Mouse (Mus musculus): ENCODE measurements around the gene Tshz2. TPM values are rescaled to one million over a fixed set of nuclear protein-coding genes. Genes with fewer than 3 reads are reported as not detected.
"Not testable (repeated sequence)": the region's sequence is repeated elsewhere in the genome, so short reads cannot be mapped to it uniquely, and the experiment has no call there.

Gene Tshz2
- polyA plus RNA-seq, 1 experiment from 2014 or later: 3.6 TPM

DNA sequence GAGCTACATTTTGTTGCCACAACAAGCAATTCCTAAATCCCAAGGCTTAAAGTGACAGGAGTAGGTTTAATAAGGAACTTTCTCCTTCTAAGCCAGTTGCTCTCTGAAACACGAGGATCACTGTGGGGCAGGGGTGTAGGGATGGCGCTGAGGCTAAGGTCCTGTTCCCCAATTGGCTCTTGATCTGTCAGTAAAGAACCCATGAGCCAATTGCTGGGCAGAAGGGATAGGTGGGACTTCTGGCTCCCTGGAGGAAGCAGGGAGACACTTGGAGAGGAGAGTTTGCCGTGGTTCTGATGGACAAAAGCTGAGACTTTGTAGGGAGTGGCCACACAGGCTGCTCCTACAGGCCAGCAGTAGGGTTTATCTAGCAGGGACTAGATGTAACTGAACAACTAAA, 128.9 kb downstream of the Tshz2 start:
- 48% methylated on average over 3 of the region's 3 CpGs for WGBS
- H3K4me2 ChIP-seq: no peak overlapping the region

DNA sequence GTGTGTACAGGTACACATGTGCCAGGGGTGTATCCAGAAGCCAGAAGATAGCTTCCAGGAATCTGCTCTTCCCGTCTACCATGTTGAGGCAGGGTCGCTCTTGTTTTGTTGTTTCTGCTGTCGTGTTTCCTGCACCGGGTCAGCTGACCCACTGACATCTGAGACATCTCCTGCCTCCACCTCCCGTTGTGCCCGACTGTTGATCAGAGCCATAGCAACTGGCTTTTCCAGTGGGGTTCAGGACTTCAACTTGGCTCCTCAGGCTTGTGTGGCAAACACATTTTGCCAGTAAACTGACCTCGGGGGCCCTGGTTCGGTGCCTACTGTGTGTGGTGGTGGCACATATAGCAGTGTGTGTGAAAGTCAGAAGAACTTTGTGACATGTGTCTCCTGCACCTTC, 129.5 kb downstream of the Tshz2 start:
- 72% methylated on average over 8 of the region's 8 CpGs for WGBS
- no peaks in the 10 kb centered on the region; the same call in 1 of the 2 replicates for H3K9me3 ChIP-seq (replicated peaks)
- H3K4me3 ChIP-seq: no peak overlapping the region
- no peak overlapping the region for H3K9ac ChIP-seq
- no peaks in the 10 kb centered on the region for H3K36me3 ChIP-seq
- H3K4me1 ChIP-seq (replicated peaks): peaks cover 10% of the 10 kb centered on the region; the same call in 1 of the 2 replicates
- no peak for ATAC-seq (replicated peaks; ENCODE audit: insufficient number of reproducible peaks, insufficient read depth, low FRiP score, low read depth)
- H3K4me2 ChIP-seq: no peak overlapping the region
- no peak overlapping the region for H3K27ac ChIP-seq
- no peaks in the 10 kb centered on the region for H3K27me3 ChIP-seq

More for the DNA sequence above, 128.9 kb downstream of the Tshz2 start:
- ATAC-seq (replicated peaks; ENCODE audit: insufficient number of reproducible peaks, insufficient read depth, low FRiP score, low read depth): no peak
- Histone ChIP-seq H3K9me3 (replicated peaks) (no peaks in the 10 kb centered on the region; the same call in 1 of the 2 replicates), H3K4me3 (no peak overlapping the region), H3K4me1 (replicated peaks) (peaks cover 10% of the 10 kb centered on the region; the same call in 1 of the 2 replicates), H3K9ac (no peak overlapping the region), H3K27me3 (no peaks in the 10 kb centered on the region), H3K36me3 (no peaks in the 10 kb centered on the region), H3K27ac (no peak overlapping the region)

- no peaks in the 10 kb centered on the region for H3K27me3 ChIP-seq
These were observed 130.9 kb downstream of the Tshz2 start for GRCm38 (mm10) chr2:169763716-169764115.

DNA sequence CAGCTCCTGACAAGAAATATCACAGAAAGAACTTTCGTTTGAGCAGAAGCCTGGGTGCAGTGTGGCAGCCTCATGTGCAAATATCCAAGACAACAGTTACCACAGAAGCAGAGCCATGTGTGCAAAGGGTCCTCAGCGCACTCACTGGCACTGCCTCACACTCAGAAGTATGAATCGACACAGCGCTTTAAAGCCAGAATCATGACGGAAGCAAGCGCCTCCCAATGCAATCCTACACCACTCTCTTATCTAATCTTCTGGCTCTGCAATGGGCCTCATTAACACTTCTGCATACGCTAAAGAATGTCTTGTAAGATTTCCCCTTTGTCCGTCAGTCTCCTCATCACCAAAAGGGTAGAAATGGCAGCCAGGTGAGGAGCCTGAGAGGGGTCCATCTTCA, 133.4 kb downstream of the Tshz2 start:
- Histone ChIP-seq H3K4me1 (replicated peaks) (peaks cover 7% of the 10 kb centered on the region; the same call in 1 of the 2 replicates), H3K36me3 (no peaks in the 10 kb centered on the region), H3K4me3 (no peak overlapping the region), H3K4me2 (no peak overlapping the region; the same call in 1 of the 2 replicates), H3K9me3 (replicated peaks) (no peaks in the 10 kb centered on the region), H3K27me3 (no peaks in the 10 kb centered on the region), H3K27ac (no peak overlapping the region), H3K9ac (no peak overlapping the region)
- ATAC-seq (replicated peaks; ENCODE audit: insufficient number of reproducible peaks, insufficient read depth, low FRiP score, low read depth): no peak
- WGBS: 29% methylated on average over 8 of the region's 8 CpGs

More at GRCm38 (mm10) chr2:169763716-169764115, 130.9 kb downstream of the Tshz2 start:
- WGBS: 67% methylated on average over 8 of the region's 8 CpGs
- Histone ChIP-seq H3K36me3 (no peaks in the 10 kb centered on the region), H3K27ac (no peak overlapping the region), H3K4me1 (replicated peaks) (peaks cover 7% of the 10 kb centered on the region; the same call in 1 of the 2 replicates), H3K9ac (no peak overlapping the region), H3K4me3 (no peak overlapping the region), H3K4me2 (no peak overlapping the region), H3K9me3 (replicated peaks) (no peaks in the 10 kb centered on the region; the same call in 1 of the 2 replicates)
- ATAC-seq (replicated peaks; ENCODE audit: insufficient number of reproducible peaks, insufficient read depth, low FRiP score, low read depth): no peak

- Histone ChIP-seq H3K4me2 (no peak overlapping the region), H3K27me3 (no peaks in the 10 kb centered on the region), H3K4me1 (replicated peaks) (peaks cover 7% of the 10 kb centered on the region; the same call in 1 of the 2 replicates), H3K9ac (no peak overlapping the region), H3K4me3 (no peak overlapping the region), H3K9me3 (replicated peaks) (no peaks in the 10 kb centered on the region), H3K27ac (no peak overlapping the region), H3K36me3 (no peaks in the 10 kb centered on the region)
- ATAC-seq (replicated peaks; ENCODE audit: insufficient number of reproducible peaks, insufficient read depth, low FRiP score, low read depth): no peak
- WGBS: 73% methylated on average over 3 of the region's 3 CpGs
These were observed 134.5 kb downstream of the Tshz2 start for GRCm38 (mm10) chr2:169767281-169767680.

DNA sequence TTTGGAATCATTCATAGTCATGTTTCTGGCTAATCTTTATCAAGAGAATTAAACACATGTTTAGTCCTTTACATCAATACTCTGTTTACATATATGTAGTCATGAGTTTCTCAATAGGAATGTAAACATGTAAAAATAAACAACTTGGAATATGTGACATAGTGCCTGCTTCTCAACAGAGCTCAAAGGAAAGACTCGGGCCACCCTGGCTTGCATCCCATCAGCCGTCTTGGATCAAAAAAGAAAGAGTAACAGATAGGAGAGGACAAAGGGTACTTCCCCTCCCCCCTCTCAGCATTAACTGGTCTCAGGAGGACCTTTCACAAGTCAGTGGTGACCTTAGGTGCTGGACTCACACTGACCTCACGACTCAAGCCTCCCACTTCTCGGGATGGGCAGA, 142.3 kb downstream of the Tshz2 start:
- 61% methylated on average over 4 of the region's 4 CpGs for WGBS
- no peaks in the 10 kb centered on the region for H3K27me3 ChIP-seq
- ATAC-seq (replicated peaks; ENCODE audit: insufficient number of reproducible peaks, insufficient read depth, low FRiP score, low read depth): no peak
- no peaks in the 10 kb centered on the region for H3K9me3 ChIP-seq (replicated peaks)
- no peak overlapping the region for H3K4me3 ChIP-seq
- H3K4me2 ChIP-seq: no peak overlapping the region
- no peak overlapping the region for H3K27ac ChIP-seq
- no peaks in the 10 kb centered on the region for H3K36me3 ChIP-seq
- H3K4me1 ChIP-seq (replicated peaks): peaks cover 9% of the 10 kb centered on the region
- no peak overlapping the region for H3K9ac ChIP-seq

GRCm38 (mm10) chr2:169777242-169777641, 144.4 kb downstream of the Tshz2 start:
- H3K4me2 ChIP-seq: no peak overlapping the region
- ATAC-seq (replicated peaks; ENCODE audit: insufficient number of reproducible peaks, insufficient read depth, low FRiP score, low read depth): peak; percentile 43; the same call in 1 of the 2 replicates
- no peak overlapping the region for H3K4me3 ChIP-seq
- no peaks in the 10 kb centered on the region for H3K36me3 ChIP-seq
- 40% methylated on average over 4 of the region's 4 CpGs for WGBS
- H3K27me3 ChIP-seq: peaks cover 6% of the 10 kb centered on the region; the same call in 1 of the 2 replicates
- no peak overlapping the region for H3K9ac ChIP-seq
- H3K4me1 ChIP-seq (replicated peaks): peaks cover 9% of the 10 kb centered on the region
- no peaks in the 10 kb centered on the region for H3K9me3 ChIP-seq (replicated peaks)
- 0 out of 2 replicates have a peak overlapping the region, but pooled peaks have one; percentile 20 for H3K27ac ChIP-seq

- 39% methylated on average over 2 of the region's 2 CpGs for WGBS
- Histone ChIP-seq H3K27ac (no peak overlapping the region), H3K9ac (no peak overlapping the region), H3K36me3 (no peaks in the 10 kb centered on the region), H3K27me3 (peaks cover 7% of the 10 kb centered on the region; the same call in 1 of the 2 replicates), H3K9me3 (replicated peaks) (no peaks in the 10 kb centered on the region), H3K4me3 (no peak overlapping the region), H3K4me2 (no peak overlapping the region), H3K4me1 (replicated peaks) (peaks cover 11% of the 10 kb centered on the region)
- no peak for ATAC-seq (replicated peaks; ENCODE audit: insufficient number of reproducible peaks, insufficient read depth, low FRiP score, low read depth)
These were observed 145.0 kb downstream of the Tshz2 start for GRCm38 (mm10) chr2:169777764-169778163.

GRCm38 (mm10) chr2:169778740-169779345, 146.0 kb downstream of the Tshz2 start:
- Histone ChIP-seq H3K4me3 (no peak overlapping the region), H3K9ac (no peak overlapping the region), H3K36me3 (no peaks in the 10 kb centered on the region), H3K4me2 (no peak overlapping the region), H3K9me3 (replicated peaks) (no peaks in the 10 kb centered on the region), H3K27me3 (peaks cover 7% of the 10 kb centered on the region; the same call in 1 of the 2 replicates), H3K4me1 (replicated peaks) (peaks cover 18% of the 10 kb centered on the region), H3K27ac (no peak overlapping the region)
- WGBS: 81% methylated on average over 6 of the region's 6 CpGs
- ATAC-seq (replicated peaks; ENCODE audit: insufficient number of reproducible peaks, insufficient read depth, low FRiP score, low read depth): no peak

DNA sequence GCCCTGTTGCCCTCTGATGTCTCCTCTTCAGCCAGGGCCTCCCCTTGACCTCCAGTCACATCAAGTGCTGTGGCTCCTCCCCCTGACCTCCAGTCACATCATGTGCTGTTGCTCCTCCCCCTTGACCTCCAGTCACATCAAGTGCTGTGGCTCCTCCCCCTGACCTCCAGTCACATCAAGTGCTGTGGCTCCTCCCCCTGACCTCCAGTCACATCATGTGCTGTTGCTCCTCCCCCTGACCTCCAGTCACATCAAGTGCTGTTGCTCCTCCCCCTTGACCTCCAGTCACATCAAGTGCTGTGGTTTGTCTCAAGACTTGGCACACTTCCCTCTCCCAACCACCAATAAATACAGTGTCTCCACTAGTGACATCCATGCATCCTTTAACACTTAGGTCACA, 148.9 kb downstream of the Tshz2 start:
- not testable (repeated sequence) for ATAC-seq (replicated peaks; ENCODE audit: insufficient number of reproducible peaks, insufficient read depth, low FRiP score, low read depth); H3K4me3 ChIP-seq

GRCm38 (mm10) chr2:169782874-169783680, 150.3 kb downstream of the Tshz2 start:
- ATAC-seq (replicated peaks; ENCODE audit: insufficient number of reproducible peaks, insufficient read depth, low FRiP score, low read depth): no peak

More for the DNA sequence above, 148.9 kb downstream of the Tshz2 start:
- not testable (repeated sequence) for H3K9me3 ChIP-seq (replicated peaks); H3K4me2 ChIP-seq; H3K27ac ChIP-seq; H3K27me3 ChIP-seq; H3K36me3 ChIP-seq; H3K9ac ChIP-seq
- peaks cover 20% of the 10 kb centered on the region for H3K4me1 ChIP-seq (replicated peaks)

More at GRCm38 (mm10) chr2:169782874-169783680, 150.3 kb downstream of the Tshz2 start:
- Histone ChIP-seq H3K9me3 (replicated peaks) (no peaks in the 10 kb centered on the region), H3K4me2 (no peak overlapping the region), H3K36me3 (no peaks in the 10 kb centered on the region), H3K27ac (no peak overlapping the region), H3K9ac (no peak overlapping the region), H3K27me3 (peaks cover 7% of the 10 kb centered on the region; the same call in 1 of the 2 replicates), H3K4me3 (no peak overlapping the region), H3K4me1 (replicated peaks) (peaks cover 16% of the 10 kb centered on the region)
- 34% methylated on average over 26 of the region's 26 CpGs for WGBS

Data from heart, embryonic 15.5 days (tissue).